Mouse (Mus musculus): ENCODE results near the gene Crls1.

Crls1 gene

DNA sequence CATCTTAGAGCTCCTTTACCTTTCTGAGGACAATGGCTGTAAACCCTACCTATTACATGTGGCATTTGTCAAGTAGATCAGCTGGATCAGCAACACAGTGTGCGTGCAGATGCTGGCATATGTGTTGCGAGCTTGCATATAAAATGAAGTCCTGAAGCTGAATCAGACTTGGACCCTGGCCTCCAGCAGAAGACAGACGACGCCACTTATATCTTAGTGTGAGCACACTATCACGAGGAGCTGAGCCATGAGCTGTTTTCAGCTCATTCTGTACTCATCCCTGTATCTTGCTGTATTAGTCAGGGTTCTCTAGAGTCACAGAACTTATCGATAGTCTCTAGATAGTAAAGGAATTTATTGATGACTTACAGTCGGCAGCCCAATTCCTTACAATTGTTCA, 38.8 kb downstream of the Crls1 start:
- DNase-seq = peak; percentile 70

DNA sequence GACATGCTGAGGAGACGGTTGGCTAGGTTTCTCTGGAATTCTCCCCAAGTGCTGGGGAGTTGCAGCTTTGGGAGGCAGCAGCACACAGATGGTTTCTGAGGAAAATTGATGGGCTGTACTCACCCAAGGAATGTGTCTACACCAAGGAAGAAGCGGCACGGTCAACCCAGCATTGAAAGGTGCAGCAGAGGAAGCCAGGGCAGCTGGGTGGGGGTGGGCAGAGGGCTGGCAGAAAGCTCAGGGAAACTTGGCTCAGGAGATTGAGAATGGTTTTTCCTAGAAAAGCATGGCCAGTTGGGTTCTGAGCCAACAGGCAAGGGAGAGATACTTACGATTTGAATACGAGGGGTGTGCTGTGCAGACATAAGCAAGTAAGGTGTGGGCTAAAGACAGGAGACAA, 47.4 kb downstream of the Crls1 start:
- peak; percentile 77 for DNase-seq

DNA sequence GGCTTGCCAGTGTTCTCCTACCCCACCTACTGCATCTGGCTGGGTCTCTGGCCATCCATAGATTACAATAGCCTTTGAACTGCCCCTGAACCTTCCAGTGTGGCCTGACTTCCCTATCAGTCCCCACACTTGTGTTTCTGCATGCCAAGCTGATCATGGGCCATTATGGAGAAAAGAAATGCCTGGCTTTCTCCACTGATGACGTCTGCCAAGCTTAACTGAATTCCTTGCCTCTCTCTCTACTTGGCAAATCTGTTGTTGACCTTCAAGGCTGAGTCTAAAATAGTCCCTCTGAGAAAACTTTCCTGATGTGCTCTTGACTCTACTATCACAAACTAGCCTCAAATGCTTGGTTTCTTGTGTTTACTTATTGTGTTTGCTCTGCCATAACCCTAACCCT, 51.7 kb downstream of the Crls1 start:
- peak; percentile 76 for DNase-seq

DNA sequence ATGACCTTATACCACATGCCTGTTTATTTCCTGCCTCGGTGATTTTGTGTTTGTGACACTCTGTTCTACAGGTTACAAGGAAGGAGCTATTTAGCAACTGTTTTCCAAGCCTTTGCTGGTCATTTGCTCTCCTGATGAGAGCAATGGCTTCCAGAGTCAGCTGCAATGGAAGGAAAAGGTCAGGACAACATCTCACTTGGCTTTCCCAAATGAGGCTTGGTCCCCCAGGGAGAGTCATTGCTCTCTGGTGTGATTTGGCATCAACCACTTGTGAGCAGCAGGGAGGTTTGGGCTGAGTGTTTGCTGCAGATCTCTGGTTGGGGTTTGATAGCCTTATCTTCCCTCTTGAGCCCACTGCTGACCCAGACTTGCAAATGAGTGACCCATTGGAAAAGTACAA, 54.1 kb downstream of the Crls1 start:
- peak; percentile 84 for DNase-seq

DNA sequence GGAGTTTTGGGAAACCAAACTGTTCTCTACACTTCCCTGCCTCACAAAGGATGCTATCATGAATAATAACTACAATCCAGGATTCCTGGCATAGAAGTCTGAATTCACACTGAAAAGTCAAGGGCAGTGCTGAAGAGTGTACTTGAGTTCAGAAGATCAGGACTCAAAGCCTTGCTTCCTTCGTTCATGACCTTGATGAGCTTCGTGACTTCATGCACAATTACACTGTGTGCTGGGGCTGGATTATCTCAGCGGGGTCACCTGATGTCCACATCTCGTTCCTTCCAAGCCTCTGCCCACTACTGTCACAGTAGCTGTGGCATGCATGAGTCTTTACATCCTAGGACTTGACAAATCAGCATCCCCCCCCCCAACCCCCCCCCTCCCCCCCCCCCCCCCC, 55.2 kb downstream of the Crls1 start:
- peak; percentile 85 for DNase-seq

DNA sequence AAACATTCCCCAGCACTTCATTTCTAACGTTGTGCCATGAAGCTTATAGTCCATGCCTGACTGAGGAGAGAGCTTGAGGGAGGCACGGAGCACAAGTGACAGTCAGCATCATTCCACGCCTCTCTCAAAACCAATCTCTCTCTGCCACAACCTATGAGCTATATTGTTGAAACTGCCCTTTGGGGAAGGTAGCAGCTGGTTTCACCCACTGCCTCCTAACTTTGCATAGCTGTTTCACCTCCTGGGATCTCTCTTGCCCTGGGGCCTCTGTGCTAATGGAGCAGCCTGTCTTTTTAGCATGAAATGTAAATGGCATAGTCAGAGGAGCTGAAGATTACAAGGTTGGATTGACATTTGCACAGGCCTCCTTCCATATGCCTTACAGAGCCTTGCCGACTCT, 55.6 kb downstream of the Crls1 start:
- DNase-seq = no peak

DNA sequence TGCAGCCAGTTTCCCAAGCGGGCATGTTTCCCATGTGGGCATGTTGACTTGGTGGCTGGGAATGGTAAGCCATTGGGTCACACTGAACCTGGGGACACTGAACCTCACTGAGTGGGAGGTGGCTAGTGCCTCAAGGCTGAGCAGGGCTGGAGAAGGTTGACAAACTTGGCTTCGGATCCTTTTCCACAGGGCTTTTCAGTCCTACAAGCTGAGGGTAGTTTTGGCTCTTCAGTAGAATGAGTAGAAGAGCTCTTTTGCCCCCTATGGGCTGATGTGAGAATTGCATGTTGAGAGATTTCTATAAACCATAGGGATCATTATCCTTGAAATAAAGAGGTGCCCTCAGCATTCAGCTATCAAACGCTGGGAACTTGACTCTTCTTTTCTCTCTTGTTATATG, 57.0 kb downstream of the Crls1 start:
- DNase-seq = peak; percentile 88

DNA sequence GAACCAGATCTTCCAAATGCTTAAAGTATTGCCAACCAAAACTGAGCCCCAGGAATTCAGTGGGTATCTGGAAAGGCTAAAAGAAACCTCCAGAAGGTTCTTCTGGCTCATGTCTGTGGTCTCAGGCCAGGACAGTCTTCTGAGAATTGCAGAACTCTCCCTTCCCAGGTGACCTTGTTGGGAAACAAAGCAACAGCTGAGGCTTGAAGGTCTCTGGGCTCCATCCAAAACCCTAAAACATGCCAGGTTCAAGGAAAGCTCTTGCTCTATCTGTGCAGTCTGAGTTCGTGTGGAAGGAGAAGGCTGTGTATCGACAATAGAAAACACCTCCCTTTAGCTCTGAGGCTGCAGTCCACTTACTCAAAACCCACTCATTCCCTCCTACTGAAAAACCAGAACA, 58.5 kb downstream of the Crls1 start:
- peak; percentile 4 for DNase-seq

DNA sequence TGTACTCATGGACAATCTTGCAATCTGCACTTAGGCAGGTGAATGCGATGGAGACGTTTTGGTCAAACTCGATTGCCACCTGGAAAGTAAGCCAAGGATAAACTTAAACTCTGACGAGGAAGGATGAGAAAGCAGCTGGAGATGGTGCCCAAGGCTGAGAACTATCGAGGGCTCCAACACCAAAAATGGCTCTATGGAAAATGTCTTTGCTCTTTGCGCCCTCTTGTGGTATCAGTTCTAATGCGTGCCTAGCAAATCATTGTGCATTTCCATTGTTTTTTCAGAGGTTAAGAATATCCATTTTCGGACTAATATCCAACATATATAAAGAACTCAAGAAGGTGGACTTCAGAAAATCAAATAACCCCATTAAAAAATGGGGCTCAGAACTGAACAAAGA, 60.3 kb downstream of the Crls1 start:
- no peak for DNase-seq

DNA sequence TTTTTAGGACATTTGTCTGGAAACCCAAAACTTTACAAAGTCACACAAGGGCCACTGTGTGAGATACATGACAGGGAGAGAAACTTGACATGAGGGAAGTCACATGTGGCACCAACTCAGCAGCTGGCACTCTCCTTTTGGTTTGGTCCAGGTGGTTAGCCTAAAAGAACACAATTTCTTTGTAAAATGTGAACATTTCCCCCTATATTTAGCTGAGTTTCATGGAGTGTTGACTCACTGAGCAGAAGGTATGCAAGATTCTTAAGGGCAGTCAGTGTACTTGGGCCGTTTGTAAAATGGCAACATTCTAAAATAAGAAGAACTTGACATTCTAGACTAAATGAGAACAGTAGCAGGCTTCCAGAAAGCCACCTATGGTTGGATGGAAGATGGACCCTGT, 68.3 kb downstream of the Crls1 start:
- no peak for DNase-seq

Measured in heart, adult 11 months (tissue).